Mouse (Mus musculus): ENCODE results near the gene Psmg4. TPM values are rescaled to one million over a fixed set of nuclear protein-coding genes. Genes with fewer than 3 reads are reported as not detected.

Psmg4 gene
- 4.3 TPM for polyA plus RNA-seq (2014; fragmentation: Illumina TruSeq; extraction: RNeasy Lipid Tissue Mini Kit (QIAGEN cat#74804); ENCODE audit: low read depth, low replicate concordance)

GRCm38 (mm10) chr13:34162491-34163303, at the start of gene Psmg4:
TSS of gene Psmg4 (plus strand) at chr13:34162964.

GRCm38 (mm10) chr13:34130226-34130731, 32.5 kb upstream of the Psmg4 start, which contains the start of gene Tubb2b:
TSS of gene Tubb2b (minus strand) at chr13:34130466.

Other genes starting within 250 kb of the Psmg4 start
- gene Nqo2, start 198.3 kb upstream of the Psmg4 start, polyA plus RNA-seq (2014; fragmentation: Illumina TruSeq; extraction: RNeasy Lipid Tissue Mini Kit (QIAGEN cat#74804); ENCODE audit: low read depth, low replicate concordance): 144 TPM
- 42.6 TPM for gene Ripk1, start 160.6 kb upstream of the Psmg4 start, polyA plus RNA-seq (2014; fragmentation: Illumina TruSeq; extraction: RNeasy Lipid Tissue Mini Kit (QIAGEN cat#74804); ENCODE audit: low read depth, low replicate concordance)
- gene Serpinb6a, start 160.2 kb upstream of the Psmg4 start, polyA plus RNA-seq (2014; fragmentation: Illumina TruSeq; extraction: RNeasy Lipid Tissue Mini Kit (QIAGEN cat#74804); ENCODE audit: low read depth, low replicate concordance): 1,287 TPM
- 65.2 TPM for gene Bphl, start 125.4 kb upstream of the Psmg4 start, polyA plus RNA-seq (2014; fragmentation: Illumina TruSeq; extraction: RNeasy Lipid Tissue Mini Kit (QIAGEN cat#74804); ENCODE audit: low read depth, low replicate concordance)
- 5.9 TPM for gene Tubb2a, start 85.0 kb upstream of the Psmg4 start, polyA plus RNA-seq (2014; fragmentation: Illumina TruSeq; extraction: RNeasy Lipid Tissue Mini Kit (QIAGEN cat#74804); ENCODE audit: low read depth, low replicate concordance)
- gene Tubb2b, start 32.5 kb upstream of the Psmg4 start, polyA plus RNA-seq (2014; fragmentation: Illumina TruSeq; extraction: RNeasy Lipid Tissue Mini Kit (QIAGEN cat#74804); ENCODE audit: low read depth, low replicate concordance): 0.41 TPM
- gene Slc22a23, start 182.2 kb downstream of the Psmg4 start, polyA plus RNA-seq (2014; fragmentation: Illumina TruSeq; extraction: RNeasy Lipid Tissue Mini Kit (QIAGEN cat#74804); ENCODE audit: low read depth, low replicate concordance): 3.0 TPM